Mouse (Mus musculus) megakaryocyte, embryonic 14.5 days (primary cell): ENCODE measurements around the gene Dab1. TPM values are rescaled to one million over a fixed set of nuclear protein-coding genes. Genes with fewer than 3 reads are reported as not detected.

Experiments used
- H3K27me3 ChIP-seq: replicated peaks from 2 replicates; pipeline ENCODE3; 2012; ENCODE audit warnings: inconsistent platforms
- H3K36me3 ChIP-seq: replicated peaks from 2 replicates; pipeline ENCODE3; 2012; ENCODE audit warnings: low read length, inconsistent platforms, mixed read lengths
- H3K4me1 ChIP-seq: 2 replicates; pipeline ENCODE4 v1.6.1; 2012; ENCODE audit warnings: inconsistent platforms
- H3K4me3 ChIP-seq: replicated peaks from 2 replicates; pipeline ENCODE3; 2012; ENCODE audit warnings: moderate library complexity, mild to moderate bottlenecking, inconsistent platforms
- H3K9me3 ChIP-seq: 2 replicates; pipeline ENCODE4 v1.6.1; 2012; ENCODE audit warnings: inconsistent platforms
- FLI1 ChIP-seq: IDR thresholded peaks from 2 replicates; pipeline ENCODE4 v1.6.1; 2012; ENCODE audit warnings: low read length, inconsistent platforms, mixed read lengths
- GATA1 ChIP-seq: IDR thresholded peaks from 3 replicates; pipeline ENCODE4 v1.6.1; 2012; ENCODE audit warnings: mixed read lengths, low read length, inconsistent platforms, borderline replicate concordance
- polyA plus RNA-seq: library from polyadenylated mRNA; stranded (reverse); fragments of >175 nt; gene quantifications from 2 replicates; pipeline ENCODE4 v1.2.3, GENCODE M21; 2012; ENCODE audit warnings: low replicate concordance; ENCODE audit not compliant: insufficient read depth

Dab1 gene
- polyA plus RNA-seq, 1 experiment = not detected

GRCm38 (mm10) chr4:104555408-104555807, 936.2 kb downstream of the Dab1 start:
- H3K36me3 ChIP-seq = no peaks in the 10 kb centered on the region
- H3K4me1 ChIP-seq = no peaks in the 10 kb centered on the region
- TF ChIP-seq GATA1 (no peak), FLI1 (no peak)
- H3K9me3 ChIP-seq = peaks cover 34% of the 10 kb centered on the region
- no peak overlapping the region for H3K4me3 ChIP-seq
- no peaks in the 10 kb centered on the region for H3K27me3 ChIP-seq

GRCm38 (mm10) chr4:104563512-104563911, 944.4 kb downstream of the Dab1 start:
- H3K36me3 ChIP-seq = no peaks in the 10 kb centered on the region

GRCm38 (mm10) chr4:104570523-104570922, 951.4 kb downstream of the Dab1 start:
- H3K36me3 ChIP-seq = no peaks in the 10 kb centered on the region
- TF ChIP-seq FLI1 (no peak), GATA1 (no peak)
- peak overlapping the region; percentile 14 for H3K4me3 ChIP-seq
- no peaks in the 10 kb centered on the region for H3K27me3 ChIP-seq
- H3K4me1 ChIP-seq = no peaks in the 10 kb centered on the region
- H3K9me3 ChIP-seq = peaks cover 36% of the 10 kb centered on the region

More at GRCm38 (mm10) chr4:104563512-104563911, 944.4 kb downstream of the Dab1 start:
- no peak overlapping the region for H3K4me3 ChIP-seq
- H3K9me3 ChIP-seq = peaks cover 42% of the 10 kb centered on the region
- H3K4me1 ChIP-seq = no peaks in the 10 kb centered on the region
- TF ChIP-seq FLI1 = no peak
- TF ChIP-seq GATA1 = no peak
- no peaks in the 10 kb centered on the region for H3K27me3 ChIP-seq

- H3K4me3 ChIP-seq = no peak overlapping the region
- no peaks in the 10 kb centered on the region for H3K36me3 ChIP-seq
- TF ChIP-seq GATA1 (no peak), FLI1 (no peak)
- peaks cover 36% of the 10 kb centered on the region for H3K9me3 ChIP-seq
- no peaks in the 10 kb centered on the region for H3K4me1 ChIP-seq
- H3K27me3 ChIP-seq = no peaks in the 10 kb centered on the region
Measured at GRCm38 (mm10) chr4:104572440-104572839, 953.3 kb downstream of the Dab1 start.

GRCm38 (mm10) chr4:104573419-104573818, 954.3 kb downstream of the Dab1 start:
- Histone ChIP-seq H3K4me3 (no peak overlapping the region), H3K36me3 (no peaks in the 10 kb centered on the region), H3K4me1 (no peaks in the 10 kb centered on the region), H3K9me3 (peaks cover 31% of the 10 kb centered on the region), H3K27me3 (no peaks in the 10 kb centered on the region)
- no peak for TF ChIP-seq GATA1
- no peak for TF ChIP-seq FLI1

GRCm38 (mm10) chr4:104578370-104578769, 959.2 kb downstream of the Dab1 start:
- no peaks in the 10 kb centered on the region for H3K36me3 ChIP-seq
- H3K9me3 ChIP-seq = peaks cover 10% of the 10 kb centered on the region
- TF ChIP-seq FLI1 (no peak), GATA1 (no peak)
- H3K27me3 ChIP-seq = no peaks in the 10 kb centered on the region
- H3K4me3 ChIP-seq = no peak overlapping the region
- H3K4me1 ChIP-seq = no peaks in the 10 kb centered on the region

- H3K9me3 ChIP-seq = peaks cover 10% of the 10 kb centered on the region; the same call in 1 of the 2 replicates
- H3K4me1 ChIP-seq = no peaks in the 10 kb centered on the region
- TF ChIP-seq GATA1 (no peak), FLI1 (no peak)
- no peaks in the 10 kb centered on the region for H3K27me3 ChIP-seq
- H3K36me3 ChIP-seq = no peaks in the 10 kb centered on the region
- H3K4me3 ChIP-seq = no peak overlapping the region
Measured at GRCm38 (mm10) chr4:104579946-104580544, 960.9 kb downstream of the Dab1 start.

GRCm38 (mm10) chr4:104582726-104583125, 963.6 kb downstream of the Dab1 start:
- H3K27me3 ChIP-seq = no peaks in the 10 kb centered on the region
- TF ChIP-seq FLI1 (no peak), GATA1 (no peak)
- H3K4me1 ChIP-seq = no peaks in the 10 kb centered on the region
- no peaks in the 10 kb centered on the region for H3K36me3 ChIP-seq
- H3K9me3 ChIP-seq = peaks cover 22% of the 10 kb centered on the region
- no peak overlapping the region for H3K4me3 ChIP-seq

GRCm38 (mm10) chr4:104587826-104588225, 968.7 kb downstream of the Dab1 start:
- peaks cover 44% of the 10 kb centered on the region for H3K9me3 ChIP-seq
- TF ChIP-seq FLI1 = no peak
- TF ChIP-seq GATA1 = no peak
- no peak overlapping the region for H3K4me3 ChIP-seq
- H3K27me3 ChIP-seq = no peaks in the 10 kb centered on the region
- no peaks in the 10 kb centered on the region for H3K4me1 ChIP-seq
- H3K36me3 ChIP-seq = no peaks in the 10 kb centered on the region

GRCm38 (mm10) chr4:104596936-104597335, 977.8 kb downstream of the Dab1 start:
- TF ChIP-seq GATA1 (no peak), FLI1 (no peak)
- no peak overlapping the region for H3K4me3 ChIP-seq
- H3K27me3 ChIP-seq = no peaks in the 10 kb centered on the region
- no peaks in the 10 kb centered on the region for H3K36me3 ChIP-seq
- H3K4me1 ChIP-seq = no peaks in the 10 kb centered on the region
- H3K9me3 ChIP-seq = peaks cover 46% of the 10 kb centered on the region
